Mouse (Mus musculus) megakaryocyte, embryonic 14.5 days (primary cell): ENCODE results near the gene Erg.

ENCODE experiments used
- FLI1 ChIP-seq: IDR thresholded peaks from 2 replicates; pipeline ENCODE4 v1.6.1; 2012; ENCODE audit warnings: low read length, inconsistent platforms, mixed read lengths
- GATA1 ChIP-seq: IDR thresholded peaks from 3 replicates; pipeline ENCODE4 v1.6.1; 2012; ENCODE audit warnings: mixed read lengths, low read length, inconsistent platforms, borderline replicate concordance

DNA sequence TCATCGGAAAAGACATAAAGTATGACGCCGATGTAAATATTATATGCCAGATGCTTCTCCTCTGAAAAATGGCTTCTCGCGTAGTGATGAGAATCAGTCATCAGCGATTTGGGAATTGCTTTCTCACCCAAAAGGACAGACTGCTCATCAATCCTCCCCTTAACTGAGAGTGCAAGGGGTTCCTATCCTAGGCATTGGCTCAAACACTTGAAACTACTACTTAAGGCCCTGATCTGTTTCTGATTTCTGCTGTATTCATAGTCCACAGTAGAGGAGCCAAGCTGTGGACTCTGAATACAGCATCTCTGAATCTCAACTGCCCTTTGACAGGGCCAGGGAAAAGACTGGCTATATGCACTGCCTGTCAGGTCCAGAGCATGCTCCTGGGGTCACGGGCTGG lies 209.6 kb downstream of the Erg start:
- TF ChIP-seq GATA1 (no peak), FLI1 (no peak)
